Mouse (Mus musculus) liver, embryonic 13.5 days (tissue): ENCODE data around the gene Cox20. TPM values are rescaled to one million over a fixed set of nuclear protein-coding genes. Genes with fewer than 3 reads are reported as not detected.
"Not testable (repeated sequence)": the region's sequence is repeated elsewhere in the genome, so short reads cannot be mapped to it uniquely, and the experiment has no call there.

ENCODE experiments used
- ATAC-seq: fragments of 200-750 bp; cut with Nextera tagmentation; 2 replicates; pipeline ENCODE4 v1.8.0; 2017; ENCODE audit warnings: low read depth, mild to moderate bottlenecking, moderate number of reproducible peaks, moderate library complexity
- DNase-seq: peaks from one replicate; pipeline ENCODE4 v3.0.0; 2022
- H3K27ac ChIP-seq: fragments of 300-500 bp; sonication (generic); 2 replicates; pipeline ENCODE4 v1.5.1; 2015; ENCODE audit warnings: moderate library complexity, mild to moderate bottlenecking, inconsistent platforms
- H3K27me3 ChIP-seq: fragments of 300-500 bp; sonication (generic); 2 replicates; pipeline ENCODE4 v1.6.1; 2015; ENCODE audit warnings: mild to moderate bottlenecking, inconsistent platforms
- H3K36me3 ChIP-seq: fragments of 300-500 bp; sonication (generic); 2 replicates; pipeline ENCODE4 v1.6.1; 2015; ENCODE audit warnings: mild to moderate bottlenecking, inconsistent platforms
- H3K4me1 ChIP-seq: fragments of 300-500 bp; sonication (generic); replicated peaks from 2 replicates; pipeline ENCODE4 v1.6.1; 2015; ENCODE audit warnings: inconsistent platforms
- H3K4me2 ChIP-seq: fragments of 300-500 bp; sonication (generic); 2 replicates; pipeline ENCODE4 v1.6.1; 2015; ENCODE audit warnings: inconsistent platforms, mild to moderate bottlenecking, moderate library complexity
- H3K4me3 ChIP-seq: fragments of 300-500 bp; sonication (generic); replicated peaks from 2 replicates; pipeline ENCODE4 v1.5.1; 2015; ENCODE audit warnings: mild to moderate bottlenecking, inconsistent platforms
- H3K9ac ChIP-seq: fragments of 300-500 bp; sonication (generic); 2 replicates; pipeline ENCODE4 v1.6.1; 2015; ENCODE audit warnings: mild to moderate bottlenecking, inconsistent platforms
- H3K9me3 ChIP-seq: fragments of 300-500 bp; sonication (generic); replicated peaks from 2 replicates; pipeline ENCODE4 v1.6.1; 2016; ENCODE audit warnings: inconsistent platforms
- WGBS: fragments of 180-500 bp; shearing (Covaris S2); methylation state at CpG from one replicate; pipeline ENCODE4 v1.1.7; 2015; ENCODE audit not compliant: insufficient replicate concordance; 5-methylcytosine and 5-hydroxymethylcytosine counted together
- polyA plus RNA-seq: library from polyadenylated mRNA; unstranded; fragments of >200 nt; fragmentation: Nextera tagmentation; extraction: Ambion mirVana; gene quantifications from 2 replicates; pipeline ENCODE4 v1.2.1, GENCODE M21; 2015

Gene Cox20
- polyA plus RNA-seq: 96.7 and 119 TPM in 2 replicates

- peak within 1 kb of the TSS; percentile 91 for H3K9ac ChIP-seq
- peaks cover 30% of the 10 kb centered on the region for H3K36me3 ChIP-seq
- H3K4me2 ChIP-seq: peak within 1 kb of the TSS; percentile 75
- H3K27ac ChIP-seq: peak within 1 kb of the TSS; percentile 99
- no peaks in the 10 kb centered on the region for H3K9me3 ChIP-seq
- H3K4me3 ChIP-seq: peak within 1 kb of the TSS; percentile 70
- peak; percentile 91 for ATAC-seq
- WGBS: under 1% methylated on average over 83 of the region's 83 CpGs
- H3K27me3 ChIP-seq: no peaks in the 10 kb centered on the region
- peak; percentile 95 for DNase-seq
- H3K4me1 ChIP-seq: peaks cover 55% of the 10 kb centered on the region
Measured at GRCm38 (mm10) chr1:178318389-178319184, at the start of gene Cox20. TSS of gene Cox20 (plus strand) at chr1:178319130.

DNA sequence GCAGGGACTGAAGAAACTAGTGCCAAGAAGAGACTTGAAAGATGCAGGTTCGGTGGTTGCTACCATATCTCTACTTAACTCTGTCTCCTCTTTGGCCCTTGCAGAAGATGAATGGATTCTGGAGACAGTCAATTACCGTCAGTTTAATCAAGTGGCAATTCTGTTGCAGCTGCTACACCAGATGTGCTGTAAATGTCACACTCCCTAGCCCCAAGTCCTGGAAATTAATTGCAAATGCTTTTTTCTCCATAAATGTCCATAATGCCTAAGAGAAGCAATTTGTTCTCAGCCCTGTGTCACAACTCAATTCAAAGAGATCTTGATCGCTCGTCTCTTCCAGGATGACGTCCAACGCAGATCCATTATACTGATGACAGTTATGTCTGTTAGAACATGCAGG is 48.3 kb upstream of the Cox20 start:
- H3K9me3 ChIP-seq: no peaks in the 10 kb centered on the region
- 75% methylated on average over 6 of the region's 6 CpGs for WGBS
- H3K4me1 ChIP-seq: no peaks in the 10 kb centered on the region
- no peak for DNase-seq
- peaks cover 6% of the 10 kb centered on the region for H3K27me3 ChIP-seq
- no peak overlapping the region for H3K27ac ChIP-seq
- ATAC-seq: no peak
- H3K36me3 ChIP-seq: no peaks in the 10 kb centered on the region
- no peak overlapping the region for H3K4me2 ChIP-seq
- H3K9ac ChIP-seq: no peak overlapping the region
- H3K4me3 ChIP-seq: no peak overlapping the region

DNA sequence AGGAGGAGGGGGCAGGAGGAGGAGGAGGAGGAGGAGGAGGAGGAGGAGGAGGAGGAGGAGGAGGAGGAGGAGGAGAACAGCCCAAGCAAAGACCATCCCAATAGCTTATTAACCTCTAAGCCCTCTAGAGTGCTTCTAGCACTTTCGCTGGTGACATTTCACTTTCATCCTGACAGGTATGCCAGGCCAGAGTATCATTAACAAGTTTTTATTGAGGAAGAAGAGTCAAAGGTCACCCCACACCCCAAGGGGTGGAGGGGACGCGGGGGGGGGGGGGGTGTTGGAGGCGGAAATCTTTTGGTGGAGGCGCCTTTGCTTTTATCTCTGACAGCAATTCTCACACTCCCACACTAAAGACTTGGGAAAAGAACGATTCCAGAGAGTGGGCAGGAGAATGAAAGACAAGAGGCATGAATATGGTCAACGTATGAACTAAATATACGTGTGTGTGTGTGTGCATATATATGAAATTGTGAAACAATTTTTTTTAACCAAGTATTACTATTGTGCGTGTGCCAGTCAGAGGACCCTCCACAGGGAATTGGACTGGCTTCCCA is 43.7 kb upstream of the Cox20 start:
- ATAC-seq: no peak
- WGBS: 37% methylated on average over 9 of the region's 9 CpGs
- H3K4me1 ChIP-seq: peaks cover 3% of the 10 kb centered on the region; the same call in 1 of the 2 replicates
- H3K9me3 ChIP-seq: no peaks in the 10 kb centered on the region
- DNase-seq: no peak
- no peak overlapping the region for H3K27ac ChIP-seq
- H3K4me3 ChIP-seq: peak overlapping the region; percentile 60; the same call in 1 of the 2 replicates
- H3K9ac ChIP-seq: no peak overlapping the region
- peak overlapping the region; percentile 71 for H3K4me2 ChIP-seq
- no peaks in the 10 kb centered on the region for H3K36me3 ChIP-seq
- H3K27me3 ChIP-seq: peaks cover 29% of the 10 kb centered on the region

GRCm38 (mm10) chr1:178275738-178276053 is 43.2 kb upstream of the Cox20 start:
- H3K9me3 ChIP-seq: no peaks in the 10 kb centered on the region
- DNase-seq: no peak
- H3K4me1 ChIP-seq: peaks cover 3% of the 10 kb centered on the region; the same call in 1 of the 2 replicates
- peak overlapping the region; percentile 71 for H3K4me2 ChIP-seq
- 12% methylated on average over 11 of the region's 11 CpGs for WGBS
- no peaks in the 10 kb centered on the region for H3K36me3 ChIP-seq
- 0 out of 2 replicates have a peak, but pooled peaks have one; percentile 18 for ATAC-seq
- peak overlapping the region; percentile 60 for H3K4me3 ChIP-seq
- H3K27me3 ChIP-seq: peaks cover 29% of the 10 kb centered on the region
- H3K9ac ChIP-seq: peak overlapping the region; percentile 58; the same call in 1 of the 2 replicates
- no peak overlapping the region for H3K27ac ChIP-seq

- H3K36me3 ChIP-seq: no peaks in the 10 kb centered on the region
- no peak overlapping the region for H3K27ac ChIP-seq
- peak overlapping the region; percentile 60 for H3K4me3 ChIP-seq
- H3K27me3 ChIP-seq: peaks cover 29% of the 10 kb centered on the region
- DNase-seq (peak; percentile 15), ATAC-seq (peak; percentile 43; the same call in 1 of the 2 replicates)
- peaks cover 3% of the 10 kb centered on the region; the same call in 1 of the 2 replicates for H3K4me1 ChIP-seq
- peak overlapping the region; percentile 71 for H3K4me2 ChIP-seq
- peak overlapping the region; percentile 58 for H3K9ac ChIP-seq
- 2% methylated on average over 87 of the region's 87 CpGs for WGBS
- H3K9me3 ChIP-seq: no peaks in the 10 kb centered on the region
Measured at GRCm38 (mm10) chr1:178276054-178276911, 42.6 kb upstream of the Cox20 start.

DNA sequence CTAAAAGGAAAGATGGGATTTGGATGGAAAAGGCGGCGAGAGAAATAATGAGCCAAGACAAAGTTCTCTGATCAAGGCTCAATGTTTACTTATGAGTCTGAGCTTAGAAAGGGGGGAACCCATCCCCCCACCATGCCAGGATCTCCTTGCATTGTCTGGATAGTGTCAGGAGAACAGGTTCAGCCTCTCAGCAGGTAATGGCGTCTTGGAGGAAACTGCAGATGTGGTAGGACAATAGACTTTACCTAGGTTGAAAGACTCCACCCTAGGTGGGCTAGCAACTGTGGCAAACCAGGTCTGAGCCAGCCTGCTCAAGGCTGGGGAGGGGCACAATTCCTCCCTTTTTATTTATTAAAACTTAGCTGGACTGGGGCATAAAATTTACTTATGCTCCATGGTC is 35.6 kb upstream of the Cox20 start:
- H3K27me3 ChIP-seq, ATAC-seq, H3K36me3 ChIP-seq, DNase-seq, H3K4me1 ChIP-seq, H3K27ac ChIP-seq, H3K4me3 ChIP-seq, H3K4me2 ChIP-seq, H3K9ac ChIP-seq, H3K9me3 ChIP-seq: not testable (repeated sequence)
- WGBS: 76% methylated on average over 3 of the region's 3 CpGs

- WGBS: 64% methylated on average over 2 of the region's 2 CpGs
- no peak for DNase-seq
- Histone ChIP-seq H3K36me3 (no peaks in the 10 kb centered on the region), H3K4me1 (no peaks in the 10 kb centered on the region), H3K4me3 (no peak overlapping the region), H3K4me2 (no peak overlapping the region), H3K27me3 (no peaks in the 10 kb centered on the region), H3K9me3 (no peaks in the 10 kb centered on the region), H3K27ac (no peak overlapping the region), H3K9ac (no peak overlapping the region)
- ATAC-seq: no peak
Measured at GRCm38 (mm10) chr1:178283946-178284720, 34.8 kb upstream of the Cox20 start.

GRCm38 (mm10) chr1:178287601-178288176 is 31.2 kb upstream of the Cox20 start:
- no peak overlapping the region for H3K27ac ChIP-seq
- H3K4me2 ChIP-seq: no peak overlapping the region
- H3K4me3 ChIP-seq: no peak overlapping the region
- no peaks in the 10 kb centered on the region for H3K36me3 ChIP-seq
- WGBS: 47% methylated on average over 8 of the region's 8 CpGs
- DNase-seq: no peak
- ATAC-seq: no peak
- no peaks in the 10 kb centered on the region for H3K27me3 ChIP-seq
- no peak overlapping the region for H3K9ac ChIP-seq
- H3K9me3 ChIP-seq: no peaks in the 10 kb centered on the region
- no peaks in the 10 kb centered on the region for H3K4me1 ChIP-seq

- Histone ChIP-seq H3K9ac (no peak overlapping the region), H3K4me1 (no peaks in the 10 kb centered on the region; the same call in 1 of the 2 replicates), H3K36me3 (no peaks in the 10 kb centered on the region), H3K27ac (no peak overlapping the region), H3K4me2 (no peak overlapping the region), H3K27me3 (no peaks in the 10 kb centered on the region), H3K4me3 (no peak overlapping the region), H3K9me3 (no peaks in the 10 kb centered on the region)
- 57% methylated on average over 3 of the region's 3 CpGs for WGBS
- no peak for DNase-seq
- ATAC-seq: no peak
Measured at GRCm38 (mm10) chr1:178291716-178292115, 27.2 kb upstream of the Cox20 start.

- Histone ChIP-seq H3K27ac (no peak overlapping the region), H3K36me3 (no peaks in the 10 kb centered on the region), H3K9ac (no peak overlapping the region), H3K4me3 (no peak overlapping the region), H3K27me3 (no peaks in the 10 kb centered on the region), H3K9me3 (no peaks in the 10 kb centered on the region), H3K4me1 (no peaks in the 10 kb centered on the region; the same call in 1 of the 2 replicates), H3K4me2 (no peak overlapping the region)
- DNase-seq (no peak), ATAC-seq (no peak)
- WGBS: 75% methylated on average over 1 of the region's 1 CpGs
Measured at GRCm38 (mm10) chr1:178294051-178294450, 24.9 kb upstream of the Cox20 start.
